Mouse (Mus musculus) liver, adult 2 months (tissue): ENCODE data around the gene Apol6.
A peak's percentile ranks its signal among the peaks of the same experiment; 100 is the strongest.

ENCODE experiments used
- CTCF ChIP-seq: fragments of 200-500 bp; IDR thresholded peaks from 2 replicates; pipeline ENCODE4 v1.5.1; 2011; ENCODE audit warnings: low read depth, low read length, control low read depth
- POLR2A ChIP-seq: fragments of 200-500 bp; IDR thresholded peaks from 2 replicates; pipeline ENCODE4 v1.6.1; 2011; ENCODE audit warnings: low read length, control low read depth; ENCODE audit not compliant: insufficient read depth; ENCODE audit errors: extremely low read depth

- peak; percentile 57 for TF ChIP-seq CTCF
- no peak for TF ChIP-seq POLR2A
Observed at GRCm38 (mm10) chr15:77071501-77071900, 27.0 kb downstream of the Apol6 start.
